Mouse (Mus musculus): ENCODE measurements around the gene Ptpru. TPM values are rescaled to one million over a fixed set of nuclear protein-coding genes. Genes with fewer than 3 reads are reported as not detected.

The Ptpru gene
- 30.0 and 34.3 TPM in 2 replicates for polyA plus RNA-seq (2015; fragmentation: Nextera tagmentation; extraction: Ambion mirVana)

DNA sequence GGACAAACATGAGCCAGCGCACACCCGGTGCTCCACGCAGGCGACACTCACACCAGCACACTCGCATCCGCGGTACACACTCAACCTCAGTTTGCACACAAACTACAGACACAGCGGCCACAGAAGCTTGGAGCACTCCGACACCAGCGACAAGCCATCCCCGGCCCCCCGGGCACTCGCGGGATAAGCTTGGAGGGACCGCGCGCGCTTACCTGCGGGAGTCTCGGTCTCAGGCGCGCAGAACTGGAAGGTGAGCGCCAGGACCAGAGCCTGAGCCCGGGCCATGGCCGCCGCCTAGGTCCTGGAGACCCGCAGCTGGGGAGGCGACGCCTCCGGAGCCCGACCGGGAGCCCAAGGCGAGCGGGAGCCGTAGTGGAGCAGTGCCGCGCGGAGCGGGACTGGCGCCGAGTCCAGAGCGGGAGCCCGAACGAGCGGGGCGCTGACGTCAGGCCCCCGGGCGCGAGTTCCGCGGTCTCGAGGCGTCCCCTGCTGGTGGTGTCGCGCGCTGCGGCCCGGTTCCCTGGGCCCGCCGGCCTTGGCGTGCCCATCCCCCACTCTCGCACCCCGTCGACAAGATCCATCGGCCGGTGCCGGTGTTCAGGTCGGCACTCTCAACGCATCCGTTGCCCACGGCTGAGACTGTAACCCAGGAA lies at the start of gene Ptpru:
Gene Ptpru, minus strand, starts transcription at position 417 of the 653 bp plus-strand sequence.
- Histone ChIP-seq H3K4me2 (peak within 1 kb of the TSS; percentile 95), H3K4me1 (peaks cover 35% of the 10 kb centered on the region), H3K27me3 (peaks cover 28% of the 10 kb centered on the region), H3K36me3 (no peaks in the 10 kb centered on the region), H3K9ac (peak within 1 kb of the TSS; percentile 90), H3K4me3 (peak within 1 kb of the TSS; percentile 72), H3K9me3 (no peaks in the 10 kb centered on the region), H3K27ac (peak within 1 kb of the TSS; percentile 73)
- WGBS: under 1% methylated on average over 72 of the region's 72 CpGs
- ATAC-seq (ENCODE audit: insufficient number of reproducible peaks, insufficient read depth, low FRiP score, low TSS enrichment, low read depth): peak; percentile 79

DNA sequence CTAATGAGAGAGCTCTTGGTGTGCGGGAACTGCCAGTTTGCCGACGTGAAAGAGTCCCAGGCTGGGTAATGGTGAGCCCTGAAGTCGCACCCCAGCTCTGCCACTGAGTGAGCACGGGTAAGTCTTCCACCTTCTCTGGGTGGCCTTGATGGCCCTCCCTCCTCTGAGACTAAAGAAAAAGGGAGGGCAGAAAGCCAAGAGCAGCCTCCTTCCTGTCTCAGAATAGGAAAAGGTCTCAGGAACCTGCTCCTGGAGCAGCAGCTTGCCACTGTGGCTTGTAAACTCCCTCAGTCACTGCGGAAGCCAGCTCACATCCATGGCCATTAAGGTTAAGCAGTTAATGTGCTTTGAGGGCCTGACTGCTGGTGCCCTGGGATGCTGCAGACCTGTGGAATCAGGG lies 47.3 kb upstream of the Ptpru start:
- no peak for ATAC-seq (ENCODE audit: insufficient number of reproducible peaks, insufficient read depth, low FRiP score, low TSS enrichment, low read depth)
- Histone ChIP-seq H3K27me3 (no peaks in the 10 kb centered on the region), H3K9ac (no peak overlapping the region), H3K27ac (no peak overlapping the region), H3K4me3 (no peak overlapping the region), H3K9me3 (no peaks in the 10 kb centered on the region), H3K4me2 (no peak overlapping the region), H3K4me1 (peaks cover 31% of the 10 kb centered on the region), H3K36me3 (peaks cover 34% of the 10 kb centered on the region)
- 78% methylated on average over 6 of the region's 6 CpGs for WGBS

- ATAC-seq (ENCODE audit: insufficient number of reproducible peaks, insufficient read depth, low FRiP score, low TSS enrichment, low read depth): no peak
- Histone ChIP-seq H3K9ac (no peak overlapping the region), H3K4me1 (peaks cover 34% of the 10 kb centered on the region), H3K27me3 (no peaks in the 10 kb centered on the region), H3K27ac (no peak overlapping the region), H3K9me3 (no peaks in the 10 kb centered on the region), H3K4me2 (no peak overlapping the region), H3K36me3 (peaks cover 23% of the 10 kb centered on the region), H3K4me3 (no peak overlapping the region)
- 75% methylated on average over 6 of the region's 6 CpGs for WGBS
Observed at GRCm38 (mm10) chr4:131883571-131883970, 45.5 kb upstream of the Ptpru start.

- H3K4me3 ChIP-seq: no peak overlapping the region
- no peak overlapping the region for H3K9ac ChIP-seq
- no peak for ATAC-seq (ENCODE audit: insufficient number of reproducible peaks, insufficient read depth, low FRiP score, low TSS enrichment, low read depth)
- no peaks in the 10 kb centered on the region for H3K9me3 ChIP-seq
- H3K27ac ChIP-seq: no peak overlapping the region
- WGBS: 76% methylated on average over 7 of the region's 7 CpGs
- no peak overlapping the region for H3K4me2 ChIP-seq
- no peaks in the 10 kb centered on the region for H3K27me3 ChIP-seq
- H3K4me1 ChIP-seq: peaks cover 52% of the 10 kb centered on the region
- H3K36me3 ChIP-seq: peaks cover 18% of the 10 kb centered on the region
Observed at GRCm38 (mm10) chr4:131881306-131881705, 43.2 kb upstream of the Ptpru start.

- H3K9ac ChIP-seq: no peak overlapping the region; the same call in 1 of the 2 replicates
- no peak for ATAC-seq (ENCODE audit: insufficient number of reproducible peaks, insufficient read depth, low FRiP score, low TSS enrichment, low read depth)
- H3K9me3 ChIP-seq: no peaks in the 10 kb centered on the region
- H3K36me3 ChIP-seq: peaks cover 2% of the 10 kb centered on the region; the same call in 1 of the 2 replicates
- no peak overlapping the region for H3K27ac ChIP-seq
- no peaks in the 10 kb centered on the region for H3K27me3 ChIP-seq
- H3K4me2 ChIP-seq: no peak overlapping the region
- no peak overlapping the region for H3K4me3 ChIP-seq
- H3K4me1 ChIP-seq: peaks cover 67% of the 10 kb centered on the region
- WGBS: 80% methylated on average over 1 of the region's 1 CpGs
Observed at GRCm38 (mm10) chr4:131879692-131880091, 41.6 kb upstream of the Ptpru start.

DNA sequence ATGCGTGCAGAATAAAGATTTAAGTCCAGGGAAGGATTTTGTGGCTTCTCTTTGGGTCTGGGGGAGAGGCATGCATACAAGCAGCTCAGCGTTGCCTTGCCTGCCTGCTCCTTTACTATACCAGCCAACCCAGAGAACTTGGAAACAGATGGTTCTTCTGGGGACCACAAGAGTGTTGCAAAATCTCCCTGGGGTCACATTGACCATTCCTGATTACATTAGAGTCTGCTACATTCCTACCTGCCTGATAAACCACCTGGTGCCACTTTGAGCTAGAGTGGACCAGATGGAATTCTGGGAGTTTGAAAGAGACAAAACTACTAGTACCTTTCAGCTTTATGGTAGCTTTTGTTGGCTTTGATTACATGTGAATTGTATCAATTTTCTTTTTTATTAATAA lies 38.7 kb upstream of the Ptpru start:
- Histone ChIP-seq H3K9me3 (no peaks in the 10 kb centered on the region), H3K27me3 (no peaks in the 10 kb centered on the region), H3K4me3 (no peak overlapping the region), H3K4me2 (peak overlapping the region; percentile 9; the same call in 1 of the 2 replicates), H3K9ac (no peak overlapping the region), H3K27ac (no peak overlapping the region), H3K4me1 (peaks cover 60% of the 10 kb centered on the region), H3K36me3 (no peaks in the 10 kb centered on the region)
- WGBS: 56% methylated on average over 2 of the region's 2 CpGs
- ATAC-seq (ENCODE audit: insufficient number of reproducible peaks, insufficient read depth, low FRiP score, low TSS enrichment, low read depth): no peak

- Histone ChIP-seq H3K4me3 (peak overlapping the region; percentile 97), H3K9ac (peak overlapping the region; percentile 100), H3K9me3 (no peaks in the 10 kb centered on the region), H3K36me3 (no peaks in the 10 kb centered on the region), H3K4me1 (peaks cover 47% of the 10 kb centered on the region), H3K27me3 (no peaks in the 10 kb centered on the region), H3K4me2 (peak overlapping the region; percentile 80), H3K27ac (no peak overlapping the region)
- 31% methylated on average over 3 of the region's 3 CpGs for WGBS
- ATAC-seq (ENCODE audit: insufficient number of reproducible peaks, insufficient read depth, low FRiP score, low TSS enrichment, low read depth): no peak
Observed at GRCm38 (mm10) chr4:131875242-131875641, 37.2 kb upstream of the Ptpru start.

DNA sequence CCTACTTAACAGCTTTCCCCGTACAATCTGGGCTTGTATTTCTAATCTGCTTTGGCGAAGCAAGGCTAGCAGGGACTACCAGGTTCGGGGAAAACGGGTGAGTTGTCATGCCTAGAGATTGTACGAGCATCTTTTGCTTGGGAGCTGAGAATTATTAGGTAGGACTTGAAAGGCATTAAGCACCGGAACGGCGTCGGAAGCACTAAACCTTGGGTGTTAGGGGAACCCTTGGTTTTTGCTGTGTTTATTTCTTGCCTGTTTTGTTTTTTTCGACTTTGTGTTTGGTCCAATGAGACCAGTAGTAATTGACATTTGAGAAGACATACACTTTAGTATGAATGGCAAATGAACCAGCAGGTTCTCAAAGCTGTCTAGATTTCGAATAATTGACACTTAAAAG lies 36.5 kb upstream of the Ptpru start:
- Histone ChIP-seq H3K4me2 (peak overlapping the region; percentile 80), H3K27ac (peak overlapping the region; percentile 100), H3K36me3 (no peaks in the 10 kb centered on the region), H3K27me3 (no peaks in the 10 kb centered on the region), H3K4me1 (peaks cover 40% of the 10 kb centered on the region), H3K4me3 (peak overlapping the region; percentile 97), H3K9me3 (no peaks in the 10 kb centered on the region), H3K9ac (peak overlapping the region; percentile 100)
- no peak for ATAC-seq (ENCODE audit: insufficient number of reproducible peaks, insufficient read depth, low FRiP score, low TSS enrichment, low read depth)
- 4% methylated on average over 11 of the region's 11 CpGs for WGBS

- Histone ChIP-seq H3K4me1 (peaks cover 37% of the 10 kb centered on the region), H3K9me3 (no peaks in the 10 kb centered on the region), H3K36me3 (no peaks in the 10 kb centered on the region), H3K9ac (peak overlapping the region; percentile 100), H3K27me3 (no peaks in the 10 kb centered on the region), H3K27ac (peak overlapping the region; percentile 100), H3K4me2 (peak overlapping the region; percentile 80), H3K4me3 (peak overlapping the region; percentile 97)
- under 1% methylated on average over 20 of the region's 20 CpGs for WGBS
- no peak for ATAC-seq (ENCODE audit: insufficient number of reproducible peaks, insufficient read depth, low FRiP score, low TSS enrichment, low read depth)
Observed at GRCm38 (mm10) chr4:131874169-131874536, 36.1 kb upstream of the Ptpru start.

DNA sequence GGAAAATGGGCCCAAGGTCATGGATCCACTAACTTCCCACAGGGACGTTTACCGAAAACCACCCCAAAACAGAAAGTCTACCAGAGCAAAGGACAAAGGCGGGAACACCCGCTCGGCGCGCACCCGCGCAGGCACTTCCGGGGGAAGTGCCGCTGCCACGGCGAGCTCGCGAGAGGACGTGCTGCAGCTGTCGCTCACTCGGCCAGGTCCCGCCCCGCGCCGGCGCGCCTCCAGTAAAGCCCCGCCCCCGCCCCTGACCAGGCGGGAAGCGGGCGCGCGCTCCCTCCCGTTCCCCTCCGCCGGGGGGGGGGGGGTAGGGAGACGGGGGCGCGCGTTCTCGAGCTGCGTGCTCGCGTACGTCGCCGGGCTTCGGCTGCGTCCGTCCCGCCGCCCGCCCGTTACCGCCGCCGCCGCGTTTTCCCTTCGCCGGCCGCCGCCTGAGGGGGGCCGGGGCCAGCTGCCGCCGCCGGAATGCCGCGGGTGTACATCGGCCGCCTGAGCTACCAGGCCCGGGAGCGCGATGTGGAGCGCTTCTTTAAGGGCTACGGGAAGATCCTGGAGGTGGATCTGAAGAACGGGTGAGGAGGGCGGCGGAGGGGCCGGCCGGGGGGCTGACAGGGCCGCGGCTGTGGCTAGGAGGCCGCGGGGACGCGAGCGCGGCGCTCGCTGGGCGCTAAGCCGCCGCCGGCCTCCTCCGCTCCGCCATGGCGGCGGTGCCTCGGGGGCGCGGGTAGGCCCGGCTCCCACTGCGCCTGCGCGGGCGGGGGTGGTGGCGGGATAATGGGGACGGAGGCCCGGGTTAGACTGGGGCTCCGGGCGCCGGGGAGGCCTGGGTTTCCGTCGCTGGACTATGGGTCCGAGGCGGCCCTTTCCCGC lies 35.4 kb upstream of the Ptpru start, which contains the start of gene Srsf4:
Gene Srsf4, plus strand, starts transcription at position 325 of the 876 bp plus-strand sequence.
- Histone ChIP-seq H3K36me3 (no peaks in the 10 kb centered on the region), H3K27me3 (no peaks in the 10 kb centered on the region), H3K4me1 (peaks cover 36% of the 10 kb centered on the region), H3K9ac (peak within 1 kb of the TSS; percentile 100), H3K9me3 (no peaks in the 10 kb centered on the region), H3K4me2 (peak within 1 kb of the TSS; percentile 80), H3K27ac (peak within 1 kb of the TSS; percentile 100), H3K4me3 (peak within 1 kb of the TSS; percentile 97)
- 1% methylated on average over 62 of the region's 116 CpGs for WGBS
- ATAC-seq (ENCODE audit: insufficient number of reproducible peaks, insufficient read depth, low FRiP score, low TSS enrichment, low read depth): peak; percentile 90

DNA sequence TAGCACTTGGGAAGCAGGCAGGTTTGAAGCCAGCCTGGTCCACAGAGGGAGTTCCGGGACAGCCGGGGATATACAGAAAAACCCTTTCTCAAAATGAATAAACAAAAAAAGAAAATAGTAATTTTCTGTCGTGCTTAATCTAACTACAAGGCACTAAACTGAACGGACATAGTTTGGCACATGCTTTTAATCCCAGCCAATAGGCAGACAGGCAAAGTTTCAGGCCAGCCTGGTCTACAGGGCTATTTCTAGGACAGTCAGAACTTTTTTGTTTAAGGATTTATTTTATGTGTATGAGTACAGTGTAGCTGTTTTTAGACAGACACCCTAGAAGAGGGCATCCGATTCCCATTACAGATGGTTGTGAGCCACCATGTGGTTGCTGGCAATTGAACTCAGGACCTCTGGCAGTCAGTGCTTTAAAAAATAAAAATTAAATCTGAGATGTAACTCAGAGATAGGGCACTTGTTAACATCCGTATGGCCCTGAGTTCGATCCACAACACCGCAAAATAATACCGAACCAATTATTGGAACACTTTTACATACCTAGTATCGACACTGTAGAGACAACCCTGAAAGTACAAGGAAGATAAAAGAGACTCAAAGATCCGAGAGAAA lies 34.7 kb upstream of the Ptpru start:
- WGBS: 6% methylated on average over 11 of the region's 11 CpGs
- H3K36me3 ChIP-seq: peaks cover 1% of the 10 kb centered on the region
- H3K27ac ChIP-seq: peak overlapping the region; percentile 84
- peaks cover 29% of the 10 kb centered on the region for H3K4me1 ChIP-seq
- H3K9ac ChIP-seq: peak overlapping the region; percentile 100
- no peaks in the 10 kb centered on the region for H3K9me3 ChIP-seq
- no peaks in the 10 kb centered on the region for H3K27me3 ChIP-seq
- peak overlapping the region; percentile 61 for H3K4me2 ChIP-seq
- ATAC-seq (ENCODE audit: insufficient number of reproducible peaks, insufficient read depth, low FRiP score, low TSS enrichment, low read depth): no peak
- peak overlapping the region; percentile 97 for H3K4me3 ChIP-seq

Data from embryonic facial prominence, embryonic 13.5 days (tissue).